Mouse (Mus musculus) WW6 (cell line): ENCODE measurements around the gene Npl.
"Not testable (repeated sequence)": the region's sequence is repeated elsewhere in the genome, so short reads cannot be mapped to it uniquely, and the experiment has no call there.

Source experiments
- DNase-seq: peaks from one replicate; pipeline ENCODE4 v3.0.0-alpha.2; 2013; ENCODE audit warnings: low read depth, low spot score

The Npl gene

GRCm38 (mm10) chr1:153489132-153489531 is 60.7 kb downstream of the Npl start:
- DNase-seq: no peak

- peak; percentile 86 for DNase-seq
These were observed 62.4 kb downstream of the Npl start, which contains the start of gene Dhx9 for GRCm38 (mm10) chr1:153487500-153487879. TSS of gene Dhx9 (minus strand) at chr1:153487660.

GRCm38 (mm10) chr1:153486767-153487499 is 62.9 kb downstream of the Npl start:
- no peak for DNase-seq

GRCm38 (mm10) chr1:153486120-153486519 is 63.7 kb downstream of the Npl start:
- DNase-seq: not testable (repeated sequence)

- no peak for DNase-seq
These were observed 64.5 kb downstream of the Npl start for GRCm38 (mm10) chr1:153485201-153485796.

- DNase-seq: no peak
These were observed 68.8 kb downstream of the Npl start for GRCm38 (mm10) chr1:153481025-153481412.

- DNase-seq: no peak
These were observed 69.3 kb downstream of the Npl start for GRCm38 (mm10) chr1:153480386-153481024.

- DNase-seq: no peak
These were observed 70.5 kb downstream of the Npl start for GRCm38 (mm10) chr1:153479296-153479695.

GRCm38 (mm10) chr1:153461796-153462195 is 88.0 kb downstream of the Npl start:
- no peak for DNase-seq

GRCm38 (mm10) chr1:153456137-153456536 is 93.7 kb downstream of the Npl start:
- DNase-seq: no peak

- no peak for DNase-seq
These were observed 96.7 kb downstream of the Npl start for GRCm38 (mm10) chr1:153453146-153453642.
